Mouse (Mus musculus) myocyte (in vitro differentiated cells): ENCODE data around the gene Ltbp1. TPM values are rescaled to one million over a fixed set of nuclear protein-coding genes. Genes with fewer than 3 reads are reported as not detected.
A peak's percentile ranks its signal among the peaks of the same experiment; 100 is the strongest.

Source experiments
- H3K27me3 ChIP-seq: one replicate; pipeline ENCODE4 v1.6.1; 2011; ENCODE audit not compliant: control insufficient read depth, insufficient read depth, insufficient read length
- H3K36me3 ChIP-seq: one replicate; pipeline ENCODE4 v1.6.1; 2011; ENCODE audit not compliant: control insufficient read depth, insufficient read depth
- H3K4me2 ChIP-seq: one replicate; pipeline ENCODE4 v1.6.1; 2011; ENCODE audit warnings: low read depth, control low read depth
- H3K4me3 ChIP-seq: one replicate; pipeline ENCODE4 v1.5.1; 2011; ENCODE audit warnings: mild to moderate bottlenecking, control low read depth, moderate library complexity
- H3K79me2 ChIP-seq: one replicate; pipeline ENCODE4 v1.6.1; 2011; ENCODE audit not compliant: control insufficient read depth, insufficient read depth
- H3ac ChIP-seq: one replicate; pipeline ENCODE4 v1.6.1; 2011; ENCODE audit not compliant: control insufficient read depth, insufficient read length
- CEBPB ChIP-seq: IDR thresholded peaks from 2 replicates; pipeline ENCODE4 v1.6.1; 2011; ENCODE audit warnings: mild to moderate bottlenecking, moderate library complexity; ENCODE audit not compliant: poor library complexity, insufficient read depth, severe bottlenecking
- E2F4 ChIP-seq: IDR thresholded peaks from one replicate; pipeline ENCODE4 v1.6.1; 2011; ENCODE audit warnings: mild to moderate bottlenecking, control low read depth, moderate library complexity; ENCODE audit not compliant: insufficient read depth
- MAX ChIP-seq: IDR thresholded peaks from one replicate; pipeline ENCODE4 v1.6.1; 2011; ENCODE audit warnings: low read depth, mild to moderate bottlenecking, control low read depth
- MYOD1 ChIP-seq, 3 experiments: IDR thresholded peaks; one replicate each; pipeline ENCODE4 v1.6.1; 2011; ENCODE audit warnings: control low read depth in 2 of 3, low read depth in 2 of 3, mild to moderate bottlenecking in 2 of 3, moderate library complexity in 1 of 3; ENCODE audit not compliant: insufficient read length in 2 of 3, control insufficient read depth in 1 of 3
- MYOG ChIP-seq, 3 experiments: IDR thresholded peaks; one replicate each; pipeline ENCODE4 v1.6.1; 2011; ENCODE audit warnings: control low read depth in 2 of 3, low read depth in 2 of 3, mild to moderate bottlenecking in 2 of 3; ENCODE audit not compliant: insufficient read length in 2 of 3, control insufficient read depth in 1 of 3, insufficient read depth in 1 of 3
- POLR2A ChIP-seq: IDR thresholded peaks from one replicate; pipeline ENCODE4 v1.6.1; 2011; ENCODE audit warnings: low read depth, mild to moderate bottlenecking, control low read depth, moderate library complexity; ENCODE audit not compliant: insufficient read length
- POLR2AphosphoS2 ChIP-seq: IDR thresholded peaks from one replicate; pipeline ENCODE4 v1.6.1; 2011; ENCODE audit warnings: low read depth, control low read depth; ENCODE audit not compliant: insufficient read length
- REST ChIP-seq: IDR thresholded peaks from one replicate; pipeline ENCODE4 v1.6.1; 2011; ENCODE audit warnings: mild to moderate bottlenecking, control low read depth, moderate library complexity; ENCODE audit not compliant: insufficient read depth, insufficient read length
- SRF ChIP-seq: IDR thresholded peaks from one replicate; pipeline ENCODE4 v1.6.1; 2011; ENCODE audit warnings: low read depth; ENCODE audit not compliant: control insufficient read depth, insufficient read length
- TCF12 ChIP-seq: IDR thresholded peaks from one replicate; pipeline ENCODE4 v1.6.1; 2011; ENCODE audit warnings: mild to moderate bottlenecking, control low read depth; ENCODE audit not compliant: poor library complexity, insufficient read depth, severe bottlenecking
- TCF3 ChIP-seq: IDR thresholded peaks from one replicate; pipeline ENCODE4 v1.6.1; 2011; ENCODE audit warnings: low read depth, control low read depth; ENCODE audit not compliant: insufficient read length
- USF1 ChIP-seq: IDR thresholded peaks from one replicate; pipeline ENCODE4 v1.6.1; 2011; ENCODE audit warnings: low read depth, mild to moderate bottlenecking, control low read depth, moderate library complexity
- polyA plus RNA-seq: library from polyadenylated mRNA; unstranded; fragments of >200 nt; fragmentation: generic; extraction: Trizol; gene quantifications from one replicate; pipeline ENCODE4 v1.2.1, GENCODE M21; 2012; ENCODE audit warnings: missing spikeins

Gene Ltbp1
- polyA plus RNA-seq, 1 experiment = 19.4 TPM

DNA sequence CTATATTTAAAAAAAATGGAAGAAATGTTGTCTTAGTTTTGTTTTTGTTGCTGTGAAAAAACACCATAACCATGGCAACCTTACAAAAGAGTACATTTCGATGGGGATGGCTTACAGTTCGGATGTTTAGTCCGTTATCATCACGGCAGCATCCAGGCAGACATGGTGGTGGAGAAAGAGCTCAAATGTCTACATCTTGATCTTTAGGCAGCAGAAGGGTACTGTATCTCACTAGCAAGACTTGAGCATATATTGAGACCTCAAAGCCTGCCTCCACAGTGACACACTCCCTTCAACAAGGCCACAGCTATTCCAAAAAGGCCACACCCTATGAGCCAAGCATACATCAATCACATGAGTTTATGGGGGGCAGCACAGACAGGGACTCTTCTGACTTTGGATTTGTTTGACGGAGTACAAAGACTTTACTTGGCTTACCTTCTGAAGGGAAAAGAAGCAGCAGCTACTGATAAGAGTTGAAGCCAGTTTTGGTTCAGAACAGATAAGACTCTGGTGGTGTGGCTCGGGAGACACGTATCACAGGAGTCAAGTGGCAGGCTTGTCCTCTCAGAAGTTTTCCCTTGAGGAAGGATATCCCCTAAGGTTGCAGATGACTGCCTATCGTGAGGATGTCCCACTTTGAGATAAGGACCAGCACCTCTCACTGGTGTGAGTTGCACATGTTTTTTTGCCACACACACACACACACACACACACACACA is 153.9 kb downstream of the Ltbp1 start:
- no peak overlapping the region for H3K4me2 ChIP-seq
- no peaks in the 10 kb centered on the region for H3K27me3 ChIP-seq
- no peaks in the 10 kb centered on the region for H3K36me3 ChIP-seq
- TF ChIP-seq E2F4 = no peak
- TF ChIP-seq MYOG (IDR thresholded peaks at IDR 0.05; ENCODE audit: control insufficient read depth in 1 of 3, insufficient read depth in 1 of 3, insufficient read length in 2 of 3, low read depth in 2 of 3) = no peak
- TF ChIP-seq MYOD1 (IDR thresholded peaks at IDR 0.05; ENCODE audit: control insufficient read depth in 1 of 3, insufficient read length in 2 of 3, low read depth in 2 of 3) = no peak
- no peak for TF ChIP-seq TCF12
- no peak for TF ChIP-seq POLR2AphosphoS2
- TF ChIP-seq USF1 = no peak
- H3ac ChIP-seq = no peak overlapping the region
- no peaks in the 10 kb centered on the region for H3K79me2 ChIP-seq
- H3K4me3 ChIP-seq = no peak overlapping the region

DNA sequence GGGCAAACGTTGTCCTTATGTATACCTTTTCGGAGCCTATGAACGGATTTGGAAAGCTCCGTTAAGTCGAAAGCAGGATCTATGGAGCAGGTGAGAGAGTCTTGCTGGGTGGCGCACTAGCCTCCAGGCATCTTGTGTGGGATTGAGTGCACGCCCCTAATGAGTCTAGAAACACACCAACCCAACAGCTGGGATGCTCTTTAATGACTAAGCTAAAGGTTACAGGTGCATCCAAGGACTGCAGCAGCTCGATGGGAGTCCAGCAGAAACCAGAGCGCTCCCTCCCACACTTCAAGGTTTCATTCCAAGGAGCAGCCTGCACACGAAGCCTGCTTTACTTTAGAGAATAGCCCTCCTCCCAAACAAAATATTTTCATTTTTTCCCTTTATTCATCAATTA is 155.7 kb downstream of the Ltbp1 start:
- Histone ChIP-seq H3K79me2 (no peaks in the 10 kb centered on the region), H3K36me3 (no peaks in the 10 kb centered on the region), H3K4me2 (no peak overlapping the region), H3K4me3 (no peak overlapping the region), H3ac (no peak overlapping the region), H3K27me3 (no peaks in the 10 kb centered on the region)
- TF ChIP-seq E2F4 = no peak
- no peak for TF ChIP-seq POLR2A
- no peak for TF ChIP-seq SRF
- TF ChIP-seq CEBPB = no peak
- TF ChIP-seq TCF3 = no peak
- no peak for TF ChIP-seq POLR2AphosphoS2
- TF ChIP-seq REST = no peak
- TF ChIP-seq USF1 = no peak
- TF ChIP-seq MYOD1 (IDR thresholded peaks at IDR 0.05; ENCODE audit: control insufficient read depth in 1 of 3, insufficient read length in 2 of 3, low read depth in 2 of 3) = no peak
- no peak for TF ChIP-seq MYOG (IDR thresholded peaks at IDR 0.05; ENCODE audit: control insufficient read depth in 1 of 3, insufficient read depth in 1 of 3, insufficient read length in 2 of 3, low read depth in 2 of 3)
- no peak for TF ChIP-seq MAX
- no peak for TF ChIP-seq TCF12

DNA sequence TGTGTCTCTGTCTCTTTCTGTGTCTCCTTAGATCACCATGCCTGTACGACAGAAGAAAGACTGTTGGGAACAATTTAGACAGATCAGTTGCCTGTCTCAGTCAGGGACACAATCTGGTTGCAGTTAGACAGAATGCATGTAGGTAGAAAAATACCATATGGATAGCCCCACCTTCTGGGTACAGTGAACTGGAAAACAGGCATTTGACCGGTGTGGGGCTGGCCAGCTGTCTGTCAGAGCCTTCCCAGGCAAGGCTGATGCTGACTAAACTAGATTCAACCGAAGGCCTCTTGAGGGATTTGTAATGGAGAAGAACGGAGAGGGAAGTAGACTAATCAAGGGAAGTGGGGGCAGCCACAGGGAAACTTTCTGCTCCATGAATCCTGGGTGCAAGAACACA is 156.6 kb downstream of the Ltbp1 start:
- Histone ChIP-seq H3K36me3 (no peaks in the 10 kb centered on the region), H3K27me3 (no peaks in the 10 kb centered on the region), H3ac (no peak overlapping the region), H3K4me3 (no peak overlapping the region), H3K4me2 (no peak overlapping the region), H3K79me2 (no peaks in the 10 kb centered on the region)
- TF ChIP-seq SRF (no peak), E2F4 (no peak), POLR2AphosphoS2 (no peak), USF1 (no peak)

DNA sequence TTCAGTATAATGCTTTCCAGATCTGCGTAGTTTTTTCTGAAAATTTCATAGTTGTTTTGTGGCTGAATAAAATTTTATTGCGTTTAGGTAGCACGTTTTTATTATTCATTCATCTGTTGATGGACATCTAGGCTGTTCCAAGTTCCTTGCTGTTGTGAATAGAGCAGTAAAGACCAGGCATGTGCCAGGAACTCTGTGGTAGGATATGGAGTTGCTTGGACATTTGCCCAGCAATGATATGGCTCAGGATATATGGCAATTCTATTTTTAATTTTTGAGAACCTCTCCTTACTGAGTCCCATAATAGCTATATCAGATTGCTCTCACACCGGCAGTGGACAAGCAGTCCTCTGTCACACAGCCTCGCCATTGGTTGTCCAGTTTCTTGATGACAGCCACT is 159.2 kb downstream of the Ltbp1 start:
- H3K79me2 ChIP-seq = no peaks in the 10 kb centered on the region
- TF ChIP-seq POLR2A (no peak), TCF3 (no peak), TCF12 (no peak)
- H3K36me3 ChIP-seq = no peaks in the 10 kb centered on the region
- no peak overlapping the region for H3K4me3 ChIP-seq
- no peak overlapping the region for H3ac ChIP-seq
- H3K4me2 ChIP-seq = no peak overlapping the region
- no peaks in the 10 kb centered on the region for H3K27me3 ChIP-seq

DNA sequence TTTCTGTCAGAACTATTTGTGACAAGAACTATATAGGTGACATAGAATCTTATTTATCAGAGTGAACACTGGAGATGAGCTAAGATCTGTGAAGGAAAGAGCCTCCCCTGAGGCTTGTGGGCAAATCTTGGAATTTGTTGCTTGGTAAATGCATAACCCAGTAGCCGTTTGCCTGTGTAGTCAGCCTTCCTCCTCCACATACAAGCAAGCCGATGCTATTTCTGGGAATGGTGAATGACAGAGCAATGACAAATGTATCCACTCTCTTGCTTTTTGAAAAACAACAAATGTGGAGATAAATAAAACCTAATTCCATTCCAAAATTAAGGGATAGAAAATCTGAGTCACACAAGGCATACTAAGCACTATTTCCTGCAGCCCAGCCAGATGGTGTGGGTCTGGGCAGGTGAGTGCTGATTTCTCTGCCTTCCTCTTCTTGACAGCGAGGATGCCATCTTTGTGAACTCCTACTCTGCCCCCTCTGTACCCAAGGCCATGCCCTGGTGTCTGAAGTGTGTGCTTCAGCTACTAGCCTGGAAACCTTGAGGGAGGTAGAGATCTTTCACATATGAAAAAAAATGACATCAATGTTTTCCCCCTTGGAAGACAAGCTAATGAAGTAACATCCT is 163.3 kb downstream of the Ltbp1 start:
- TF ChIP-seq MYOD1 (IDR thresholded peaks at IDR 0.05; ENCODE audit: control insufficient read depth in 1 of 3, insufficient read length in 2 of 3, low read depth in 2 of 3) (peak in 1 of 3 experiments; percentile 54), E2F4 (no peak), MYOG (IDR thresholded peaks at IDR 0.05; ENCODE audit: control insufficient read depth in 1 of 3, insufficient read depth in 1 of 3, insufficient read length in 2 of 3, low read depth in 2 of 3) (peak in 2 of 3 experiments; percentile 3 to 47)
- Histone ChIP-seq H3K79me2 (no peaks in the 10 kb centered on the region), H3K27me3 (no peaks in the 10 kb centered on the region), H3ac (no peak overlapping the region), H3K36me3 (no peaks in the 10 kb centered on the region), H3K4me3 (no peak overlapping the region), H3K4me2 (peak overlapping the region; percentile 15)
